Mouse (Mus musculus) duodenum, adult 2 months (tissue): ENCODE data around the gene Gm5965. TPM values are rescaled to one million over a fixed set of nuclear protein-coding genes. Genes with fewer than 3 reads are reported as not detected.

Source experiments
- polyA plus RNA-seq: library from polyadenylated mRNA; depleted of rRNA; stranded (reverse); fragments of >200 nt; gene quantifications from 2 replicates; pipeline ENCODE4 v1.2.3, GENCODE M21; 2012; ENCODE audit warnings: low replicate concordance; rRNA removed

Gene Gm5965
- not detected in 2 replicates for polyA plus RNA-seq

GRCm38 (mm10) chr16:88777596-88777995 is at the start of gene Gm5965:
TSS of gene Gm5965 (plus strand) at chr16:88777896.

GRCm38 (mm10) chr16:88728812-88729275 is 48.9 kb upstream of the Gm5965 start, which contains the start of gene Krtap13-1:
TSS of gene Krtap13-1 (plus strand) at chr16:88728862.

DNA sequence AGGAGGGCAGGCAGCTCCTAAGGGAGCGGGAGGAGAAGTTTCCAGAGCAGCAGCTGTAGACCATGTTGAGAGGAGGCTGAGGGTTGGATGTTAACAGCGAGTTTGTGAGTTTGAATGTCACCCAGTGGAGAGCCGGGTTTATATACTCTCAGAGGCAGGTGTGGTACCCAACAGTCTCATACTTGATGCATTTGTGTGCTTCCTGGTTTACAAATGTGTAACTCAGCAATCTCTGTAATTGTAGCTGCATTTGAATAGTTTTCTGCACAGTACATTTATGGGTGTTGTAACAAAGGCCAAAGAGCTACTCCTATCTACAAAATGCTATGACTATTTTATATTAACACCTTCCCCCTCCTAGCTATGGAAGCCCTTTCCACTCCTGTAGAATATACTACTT is 26.2 kb upstream of the Gm5965 start, which contains the start of gene Krtap13:
Gene Krtap13 (minus strand): TSS at position 101 of the 400 bp plus-strand sequence.

GRCm38 (mm10) chr16:88758547-88758946 is 19.1 kb upstream of the Gm5965 start, which contains the start of gene 2310034C09Rik:
TSS of gene 2310034C09Rik (plus strand) at chr16:88758847.

DNA sequence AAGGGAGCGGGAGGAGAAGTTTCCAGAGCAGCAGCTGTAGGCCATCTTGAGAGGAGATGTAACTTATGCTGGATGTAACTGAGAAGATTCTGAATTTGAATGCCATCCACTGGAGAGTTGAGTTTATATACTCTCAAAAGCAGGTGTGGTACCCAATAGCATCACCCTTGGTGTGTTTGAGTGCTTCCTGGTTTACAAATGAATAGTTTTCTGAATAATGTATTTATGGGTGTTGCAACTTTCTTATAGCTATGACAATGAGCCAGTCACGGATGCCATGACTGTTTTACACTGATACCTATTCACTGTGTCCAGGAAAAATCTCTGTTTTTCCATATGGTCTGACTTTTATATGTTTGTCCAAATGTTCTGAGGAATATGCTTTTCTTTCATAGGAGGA is 3.6 kb upstream of the Gm5965 start, which contains the start of gene 2310057N15Rik:
Gene 2310057N15Rik (minus strand): TSS at position 101 of the 400 bp plus-strand sequence.

GRCm38 (mm10) chr16:88811827-88812226 is 34.1 kb downstream of the Gm5965 start, which contains the start of gene Gm20741:
TSS of gene Gm20741 (minus strand) at chr16:88812220.

DNA sequence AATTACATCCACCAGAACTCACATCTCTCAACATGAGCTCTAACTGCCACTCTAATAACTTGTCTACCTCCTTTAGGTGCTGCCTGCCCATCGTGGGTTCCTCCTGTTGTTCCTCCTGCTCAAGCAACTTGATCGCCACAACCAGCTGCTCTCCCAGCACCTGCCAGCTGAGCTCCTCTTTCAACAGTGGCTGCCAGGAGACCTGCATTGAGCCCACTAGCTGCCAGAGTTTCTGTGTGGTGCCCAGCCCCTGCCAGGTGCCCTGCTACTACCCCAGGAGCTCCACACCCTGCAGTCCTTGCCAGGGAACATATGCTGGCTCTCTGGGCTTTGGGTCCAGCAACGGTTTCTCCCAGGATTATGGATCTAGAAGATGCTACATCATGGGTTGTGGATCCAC is 42.4 kb downstream of the Gm5965 start, which contains the start of gene Krtap15:
Gene Krtap15 (plus strand): TSS at position 150 of the 400 bp plus-strand sequence.

DNA sequence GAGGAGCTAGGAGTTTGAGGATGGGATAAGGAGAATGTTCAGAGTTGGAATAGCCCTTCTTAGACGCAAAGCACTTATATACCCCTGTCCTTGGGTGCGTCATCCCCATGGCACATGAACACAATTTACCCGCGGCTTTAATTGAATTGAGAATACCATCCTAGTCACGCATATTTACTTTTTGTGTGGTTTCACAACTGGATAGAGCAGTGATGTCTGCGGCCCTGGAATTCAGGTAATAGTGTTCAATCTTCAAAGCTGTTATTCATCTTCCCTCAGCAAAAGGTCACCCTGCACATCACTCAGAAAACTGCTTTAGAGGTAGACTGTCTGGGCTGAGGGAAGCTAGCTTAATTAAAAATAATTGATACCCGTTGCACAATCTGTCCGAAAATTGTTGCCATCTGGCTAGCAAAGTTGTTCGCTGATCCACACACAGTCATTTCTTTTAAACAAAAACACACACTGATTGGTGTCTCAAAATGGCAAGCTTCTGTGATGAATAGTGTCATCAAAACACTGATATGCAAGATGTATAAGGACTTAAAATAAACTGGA is 48.5 kb downstream of the Gm5965 start, which contains the start of gene Krtap14:
Gene Krtap14 (minus strand): TSS at position 51 of the 558 bp plus-strand sequence.

Other genes starting within 250 kb of the Gm5965 start
- 0.58 TPM in 1 of 2 replicates, not detected in the other for gene Cldn8, start 214.7 kb upstream of the Gm5965 start, polyA plus RNA-seq
- not detected in 2 replicates for gene Krtap24-1, start 165.6 kb upstream of the Gm5965 start, polyA plus RNA-seq
- not detected in 2 replicates for gene 2310079G19Rik, start 150.2 kb upstream of the Gm5965 start, polyA plus RNA-seq
- not detected in 2 replicates for gene Krtap26-1, start 130.1 kb upstream of the Gm5965 start, polyA plus RNA-seq
- not detected in 2 replicates for gene Krtap27-1, start 106.2 kb upstream of the Gm5965 start, polyA plus RNA-seq
- not detected in 2 replicates for gene 2310061N02Rik, start 69.9 kb upstream of the Gm5965 start, polyA plus RNA-seq
- gene Krtap13-1, start 49.0 kb upstream of the Gm5965 start, polyA plus RNA-seq: not detected in 2 replicates
- not detected in 2 replicates for gene Krtap13, start 26.3 kb upstream of the Gm5965 start, polyA plus RNA-seq
- not detected in 2 replicates for gene 2310034C09Rik, start 19.0 kb upstream of the Gm5965 start, polyA plus RNA-seq
- not detected in 2 replicates for gene 2310057N15Rik, start 3.7 kb upstream of the Gm5965 start, polyA plus RNA-seq
- gene Gm20741, start 34.3 kb downstream of the Gm5965 start, polyA plus RNA-seq: not detected in 2 replicates
- gene Krtap15, start 42.3 kb downstream of the Gm5965 start, polyA plus RNA-seq: not detected in 2 replicates
- gene Krtap14, start 48.2 kb downstream of the Gm5965 start, polyA plus RNA-seq: not detected in 2 replicates
- gene Krtap19-1, start 91.5 kb downstream of the Gm5965 start, polyA plus RNA-seq: not detected in 2 replicates
- not detected in 2 replicates for gene Krtap19-2, start 96.4 kb downstream of the Gm5965 start, polyA plus RNA-seq
- gene Krtap19-3, start 100.1 kb downstream of the Gm5965 start, polyA plus RNA-seq: not detected in 2 replicates
- gene Krtap19-4, start 107.2 kb downstream of the Gm5965 start, polyA plus RNA-seq: not detected in 2 replicates
- gene Krtap19-5, start 118.6 kb downstream of the Gm5965 start, polyA plus RNA-seq: not detected in 2 replicates
- not detected in 2 replicates for gene Krtap19-9b, start 154.4 kb downstream of the Gm5965 start, polyA plus RNA-seq
- not detected in 2 replicates for gene Krtap16-3, start 185.0 kb downstream of the Gm5965 start, polyA plus RNA-seq
- not detected in 2 replicates for gene Krtap22-2, start 232.9 kb downstream of the Gm5965 start, polyA plus RNA-seq
- gene Gm10229, start 237.4 kb downstream of the Gm5965 start, polyA plus RNA-seq: not detected in 2 replicates